Mouse (Mus musculus) MEL (cell line): ENCODE measurements around the gene Riok2. TPM values are rescaled to one million over a fixed set of nuclear protein-coding genes. Genes with fewer than 3 reads are reported as not detected.

Source experiments
- DNase-seq: peaks from one replicate; pipeline ENCODE4 v3.0.0; 2011; ENCODE audit warnings: low read depth, low spot score
- H3K27ac ChIP-seq: 2 replicates; pipeline ENCODE4 v1.5.1; 2012; ENCODE audit warnings: low read depth, mild to moderate bottlenecking, control low read depth, low read length, moderate library complexity; ENCODE audit not compliant: control insufficient read depth
- H3K27me3 ChIP-seq, 2 experiments: fragments of 150-350 bp in 1 of 2; sonication (generic) in 1 of 2; 2 replicates each; pipeline ENCODE4 v1.6.1; 2012; ENCODE audit warnings: low read length in 2 of 2, mild to moderate bottlenecking in 2 of 2, improper control_type of control experiment in 1 of 2, moderate library complexity in 1 of 2; ENCODE audit not compliant: insufficient read depth in 2 of 2, control insufficient read depth in 1 of 2
- H3K36me3 ChIP-seq, 2 experiments: 2 replicates each; pipeline ENCODE4 v1.6.1; 2012 to 2014; ENCODE audit warnings: low read length in 2 of 2, improper control_type of control experiment in 1 of 2, inconsistent platforms in 1 of 2, mild to moderate bottlenecking in 1 of 2; ENCODE audit not compliant: insufficient read depth in 2 of 2, control insufficient read depth in 1 of 2
- H3K4me1 ChIP-seq, 2 experiments: fragments of 150-350 bp in 1 of 2; sonication (generic) in 1 of 2; 2 replicates each; pipeline ENCODE4 v1.6.1; 2012; ENCODE audit warnings: low read length in 2 of 2, improper control_type of control experiment in 1 of 2, mild to moderate bottlenecking in 1 of 2; ENCODE audit not compliant: insufficient read depth in 2 of 2, control insufficient read depth in 1 of 2
- H3K4me3 ChIP-seq, 2 experiments: fragments of 150-350 bp in 1 of 2; sonication (generic) in 1 of 2; 2 replicates each; pipeline ENCODE4 v1.5.1; 2012; ENCODE audit warnings: low read depth in 2 of 2, low read length in 2 of 2, mild to moderate bottlenecking in 2 of 2, moderate library complexity in 2 of 2, control low read depth in 1 of 2, improper control_type of control experiment in 1 of 2; ENCODE audit not compliant: control insufficient read depth in 1 of 2, insufficient read depth in 1 of 2
- H3K79me2 ChIP-seq: 2 replicates; pipeline ENCODE4 v1.6.1; 2012; ENCODE audit warnings: mild to moderate bottlenecking, low read length, moderate library complexity; ENCODE audit not compliant: control insufficient read depth, poor library complexity, insufficient read depth
- H3K9ac ChIP-seq: 2 replicates; pipeline ENCODE4 v1.6.1; 2012; ENCODE audit warnings: low read depth, mild to moderate bottlenecking, control low read depth, low read length, moderate library complexity; ENCODE audit not compliant: control insufficient read depth, poor library complexity, severe bottlenecking
- H3K9me3 ChIP-seq: fragments of 150-350 bp; sonication (generic); replicated peaks from 2 replicates; pipeline ENCODE4 v1.6.1; 2012; ENCODE audit warnings: mild to moderate bottlenecking, low read length, improper control_type of control experiment, moderate library complexity; ENCODE audit not compliant: insufficient read depth
- BHLHE40 ChIP-seq: IDR thresholded peaks from 2 replicates; pipeline ENCODE4 v1.6.1; 2012; ENCODE audit warnings: low read depth, mild to moderate bottlenecking, inconsistent platforms, low read length, improper control_type of control experiment, borderline replicate concordance
- CHD1 ChIP-seq: IDR thresholded peaks from 2 replicates; pipeline ENCODE4 v1.6.1; 2012; ENCODE audit warnings: low read depth, mild to moderate bottlenecking, inconsistent platforms, low read length, improper control_type of control experiment
- CHD2 ChIP-seq: IDR thresholded peaks from 2 replicates; pipeline ENCODE4 v1.6.1; 2011; ENCODE audit warnings: low read length, improper control_type of control experiment
- CTCF ChIP-seq, 3 experiments: IDR thresholded peaks in 2 of 3; conservative IDR thresholded peaks in 1 of 3; 2 replicates each; pipeline ENCODE4 v1.5.1; 2011 to 2012; ENCODE audit warnings: low read length in 3 of 3, low read depth in 2 of 3, mild to moderate bottlenecking in 2 of 3, improper control_type of control experiment in 1 of 3, inconsistent platforms in 1 of 3, mixed read lengths in 1 of 3, moderate library complexity in 1 of 3; ENCODE audit not compliant: control insufficient read depth in 1 of 3, insufficient read depth in 1 of 3, poor library complexity in 1 of 3, severe bottlenecking in 1 of 3
- GABPA ChIP-seq: IDR thresholded peaks from 2 replicates; pipeline ENCODE4 v1.6.1; 2012; ENCODE audit warnings: low read depth, mild to moderate bottlenecking, inconsistent platforms, low read length, improper control_type of control experiment, moderate library complexity
- JUND ChIP-seq: IDR thresholded peaks from 2 replicates; pipeline ENCODE4 v1.6.1; 2011; ENCODE audit warnings: low read depth, mild to moderate bottlenecking, improper control_type of control experiment, low read length
- MEF2A ChIP-seq: IDR thresholded peaks from 2 replicates; pipeline ENCODE4 v1.6.1; 2014; ENCODE audit warnings: low read depth, mild to moderate bottlenecking, inconsistent platforms, low read length, improper control_type of control experiment; ENCODE audit not compliant: poor library complexity, insufficient replicate concordance, severe bottlenecking; ENCODE audit errors: extremely low read depth
- NELFE ChIP-seq: IDR thresholded peaks from 2 replicates; pipeline ENCODE4 v1.6.1; 2011; ENCODE audit warnings: low read depth, low read length, improper control_type of control experiment
- NRF1 ChIP-seq: IDR thresholded peaks from 2 replicates; pipeline ENCODE4 v1.6.1; 2014; ENCODE audit warnings: low read depth, mild to moderate bottlenecking, inconsistent platforms, low read length, improper control_type of control experiment, moderate library complexity; ENCODE audit not compliant: poor library complexity, insufficient read depth, severe bottlenecking
- POLR2A ChIP-seq, 2 experiments: IDR thresholded peaks; 2 replicates each; pipeline ENCODE4 v1.6.1; 2011 to 2012; ENCODE audit warnings: low read length in 2 of 2, mild to moderate bottlenecking in 2 of 2, control low read depth in 1 of 2, improper control_type of control experiment in 1 of 2, low read depth in 1 of 2, moderate library complexity in 1 of 2; ENCODE audit not compliant: control insufficient read depth in 1 of 2, insufficient read depth in 1 of 2, poor library complexity in 1 of 2
- POLR2AphosphoS2 ChIP-seq: IDR thresholded peaks from 2 replicates; pipeline ENCODE4 v1.6.1; 2011; ENCODE audit warnings: low read length, improper control_type of control experiment
- POLR2AphosphoS5 ChIP-seq: IDR thresholded peaks from 2 replicates; pipeline ENCODE4 v1.6.1; 2012; ENCODE audit warnings: low read depth, borderline replicate concordance, mild to moderate bottlenecking, inconsistent platforms, low read length, moderate library complexity, mixed read lengths
- RCOR1 ChIP-seq: IDR thresholded peaks from 2 replicates; pipeline ENCODE4 v1.6.1; 2012; ENCODE audit warnings: low read depth, mild to moderate bottlenecking, inconsistent platforms, low read length, improper control_type of control experiment
- TBP ChIP-seq: IDR thresholded peaks from 2 replicates; pipeline ENCODE4 v1.8.0; 2011; ENCODE audit warnings: low read depth, low read length, improper control_type of control experiment
- TCF12 ChIP-seq: IDR thresholded peaks from 2 replicates; pipeline ENCODE4 v1.6.1; 2014; ENCODE audit warnings: low read depth, mild to moderate bottlenecking, inconsistent platforms, low read length, improper control_type of control experiment, moderate library complexity
- UBTF ChIP-seq: IDR thresholded peaks from 2 replicates; pipeline ENCODE4 v1.6.1; 2012; ENCODE audit warnings: low read depth, mild to moderate bottlenecking, inconsistent platforms, low read length, improper control_type of control experiment, moderate library complexity, borderline replicate concordance; ENCODE audit not compliant: insufficient read depth
- USF2 ChIP-seq, 2 experiments: IDR thresholded peaks; 2 replicates each; pipeline ENCODE4 v1.6.1; 2011 to 2012; ENCODE audit warnings: improper control_type of control experiment in 2 of 2, low read length in 2 of 2, borderline replicate concordance in 1 of 2, inconsistent platforms in 1 of 2, low read depth in 1 of 2, mild to moderate bottlenecking in 1 of 2; ENCODE audit not compliant: insufficient read depth in 1 of 2
- ZC3H11A ChIP-seq: IDR thresholded peaks from 2 replicates; pipeline ENCODE4 v1.6.1; 2012; ENCODE audit warnings: low read depth, mild to moderate bottlenecking, inconsistent platforms, low read length, improper control_type of control experiment
- ZMIZ1 ChIP-seq: IDR thresholded peaks from 2 replicates; pipeline ENCODE4 v1.6.1; 2012; ENCODE audit warnings: low read depth, mild to moderate bottlenecking, inconsistent platforms, low read length, improper control_type of control experiment, moderate library complexity
- polyA plus RNA-seq, 2 experiments: library from polyadenylated mRNA; stranded (reverse) in 1 of 2; unstranded in 1 of 2; fragments of >175 nt in 1 of 2; fragments of >200 nt in 1 of 2; gene quantifications; 2 replicates each; pipeline versions ENCODE4 v1.2.1 to v1.2.4; 2012; ENCODE audit warnings: low replicate concordance in 2 of 2, low read depth in 1 of 2; ENCODE audit not compliant: insufficient read length in 2 of 2, insufficient read depth in 1 of 2, missing spikeins in 1 of 2
- total RNA-seq: library from RNA; depleted of rRNA; stranded (reverse); fragments of 300-350 nt; gene quantifications from 2 replicates; pipeline ENCODE4 v1.2.3, GENCODE M21; 2012

Riok2 gene
- total and polyA plus RNA-seq, 3 experiments = 43.3 to 47.3 TPM; not detected in 1

- Histone ChIP-seq H3K79me2 (no peaks in the 10 kb centered on the region; the same call in 1 of the 2 replicates), H3K4me1 (peaks cover 0 to 2% of the 10 kb centered on the region in 2 experiments; a peak in 2 of 4 replicates), H3K36me3 (peaks cover 0 to 2% of the 10 kb centered on the region in 2 experiments; a peak in 1 of 4 replicates), H3K4me3 (no peak overlapping the region), H3K27me3 (no peaks in the 10 kb centered on the region), H3K27ac (no peak overlapping the region), H3K9me3 (no peaks in the 10 kb centered on the region), H3K9ac (no peak overlapping the region)
- TF ChIP-seq NELFE (no peak), CTCF (IDR thresholded peaks at IDR 0.05 in 2 of 3, conservative IDR thresholded peaks at IDR 0.05 in 1 of 3; ENCODE audit: control insufficient read depth in 1 of 3, insufficient read depth in 1 of 3, low read depth in 2 of 3, low read length in 3 of 3, poor library complexity in 1 of 3, severe bottlenecking in 1 of 3) (no peak), ZC3H11A (no peak), GABPA (no peak), TCF12 (no peak), USF2 (IDR thresholded peaks at IDR 0.05; ENCODE audit: borderline replicate concordance in 1 of 2, insufficient read depth in 1 of 2, low read depth in 1 of 2, low read length in 2 of 2) (no peak), CHD2 (no peak), BHLHE40 (no peak), POLR2AphosphoS2 (no peak), RCOR1 (no peak), POLR2A (IDR thresholded peaks at IDR 0.05; ENCODE audit: control insufficient read depth in 1 of 2, insufficient read depth in 1 of 2, low read depth in 1 of 2, low read length in 2 of 2, poor library complexity in 1 of 2) (no peak), POLR2AphosphoS5 (no peak), CHD1 (no peak), NRF1 (no peak), ZMIZ1 (no peak), JUND (no peak), TBP (no peak)
- no peak for DNase-seq
Observed at GRCm38 (mm10) chr17:17403578-17404112, 29.5 kb downstream of the Riok2 start.

GRCm38 (mm10) chr17:17404811-17405544 lies 30.9 kb downstream of the Riok2 start:
- Histone ChIP-seq H3K79me2 (no peaks in the 10 kb centered on the region; the same call in 1 of the 2 replicates), H3K4me1 (peaks cover 0 to 2% of the 10 kb centered on the region in 2 experiments; a peak in 2 of 4 replicates), H3K4me3 (no peak overlapping the region), H3K9me3 (no peaks in the 10 kb centered on the region), H3K36me3 (peaks cover 0 to 2% of the 10 kb centered on the region in 2 experiments; a peak in 1 of 4 replicates)
- DNase-seq = no peak
- TF ChIP-seq UBTF (no peak), GABPA (no peak), MEF2A (no peak)
- TF ChIP-seq, all 39 proteins: peak for 0
- Histone ChIP-seq H3K27ac (no peak overlapping the region), H3K27me3 (no peaks in the 10 kb centered on the region), H3K9ac (no peak overlapping the region)
